Mouse (Mus musculus) heart, postnatal 0 days (tissue): ENCODE measurements around the gene Itk. TPM values are rescaled to one million over a fixed set of nuclear protein-coding genes. Genes with fewer than 3 reads are reported as not detected.

Experiments
- ATAC-seq: fragments of 200-750 bp; cut with Nextera tagmentation; 2 replicates; pipeline ENCODE4 v1.8.0; 2017; ENCODE audit warnings: low read depth, moderate number of reproducible peaks, moderate library complexity; ENCODE audit not compliant: insufficient read depth
- DNase-seq: peaks from one replicate; pipeline ENCODE4 v3.0.0-alpha.2; 2016; ENCODE audit warnings: low spot score
- H3K27ac ChIP-seq: fragments of 300-500 bp; sonication (generic); 2 replicates; pipeline ENCODE4 v1.5.1; 2014; ENCODE audit warnings: low read depth, mild to moderate bottlenecking
- H3K27me3 ChIP-seq: fragments of 300-500 bp; sonication (generic); 2 replicates; pipeline ENCODE4 v1.6.1; 2014; ENCODE audit warnings: low read length, mixed read lengths; ENCODE audit not compliant: control insufficient read depth, insufficient read depth
- H3K36me3 ChIP-seq: fragments of 300-500 bp; sonication (generic); replicated peaks from 2 replicates; pipeline ENCODE4 v1.6.1; 2014; ENCODE audit warnings: low read length, mixed read lengths; ENCODE audit not compliant: control insufficient read depth, insufficient read depth
- H3K4me1 ChIP-seq: fragments of 300-500 bp; sonication (generic); 2 replicates; pipeline ENCODE4 v1.6.1; 2014; ENCODE audit warnings: antibody characterized with exemption; ENCODE audit not compliant: control insufficient read depth, insufficient read depth
- H3K4me2 ChIP-seq: fragments of 300-500 bp; sonication (generic); 2 replicates; pipeline ENCODE4 v1.6.1; 2014; ENCODE audit warnings: low read depth, mild to moderate bottlenecking, low read length, moderate library complexity
- H3K4me3 ChIP-seq: fragments of 300-500 bp; sonication (generic); 2 replicates; pipeline ENCODE4 v1.5.1; 2014; ENCODE audit warnings: low read depth, low read length
- H3K9ac ChIP-seq: fragments of 300-500 bp; sonication (generic); replicated peaks from 2 replicates; pipeline ENCODE4 v1.6.1; 2014; ENCODE audit warnings: low read depth, low read length, mixed read lengths
- H3K9me3 ChIP-seq: fragments of 300-500 bp; sonication (generic); replicated peaks from 2 replicates; pipeline ENCODE4 v1.6.1; 2016; ENCODE audit warnings: low read length; ENCODE audit not compliant: control insufficient read depth
- CTCF ChIP-seq: IDR thresholded peaks from 2 replicates; pipeline ENCODE4 v1.5.1; 2016; ENCODE audit warnings: antibody characterized with exemption, control low read depth, low read depth
- EP300 ChIP-seq: IDR thresholded peaks from 2 replicates; pipeline ENCODE4 v1.6.1; 2016; ENCODE audit warnings: antibody characterized with exemption, low read depth
- WGBS: fragments of 180-500 bp; shearing (Covaris S2); extraction: QIAGEN DNeasy Blood & Tissue Kit; methylation state at CpG from one replicate; pipeline ENCODE4 v1.1.7; 2014; 5-methylcytosine and 5-hydroxymethylcytosine counted together
- polyA plus RNA-seq: library from polyadenylated mRNA; unstranded; fragments of >200 nt; fragmentation: Nextera tagmentation; extraction: Ambion mirVana; gene quantifications from 2 replicates; pipeline ENCODE4 v1.2.1, GENCODE M21; 2015
- total RNA-seq: library from RNA; depleted of rRNA; stranded (reverse); fragments of >200 nt; gene quantifications from 2 replicates; pipeline ENCODE4 v1.2.3, GENCODE M21; 2014; ENCODE audit warnings: low replicate concordance

Gene Itk
- total and polyA plus RNA-seq, 2 experiments from 2014 or later: not detected

DNA sequence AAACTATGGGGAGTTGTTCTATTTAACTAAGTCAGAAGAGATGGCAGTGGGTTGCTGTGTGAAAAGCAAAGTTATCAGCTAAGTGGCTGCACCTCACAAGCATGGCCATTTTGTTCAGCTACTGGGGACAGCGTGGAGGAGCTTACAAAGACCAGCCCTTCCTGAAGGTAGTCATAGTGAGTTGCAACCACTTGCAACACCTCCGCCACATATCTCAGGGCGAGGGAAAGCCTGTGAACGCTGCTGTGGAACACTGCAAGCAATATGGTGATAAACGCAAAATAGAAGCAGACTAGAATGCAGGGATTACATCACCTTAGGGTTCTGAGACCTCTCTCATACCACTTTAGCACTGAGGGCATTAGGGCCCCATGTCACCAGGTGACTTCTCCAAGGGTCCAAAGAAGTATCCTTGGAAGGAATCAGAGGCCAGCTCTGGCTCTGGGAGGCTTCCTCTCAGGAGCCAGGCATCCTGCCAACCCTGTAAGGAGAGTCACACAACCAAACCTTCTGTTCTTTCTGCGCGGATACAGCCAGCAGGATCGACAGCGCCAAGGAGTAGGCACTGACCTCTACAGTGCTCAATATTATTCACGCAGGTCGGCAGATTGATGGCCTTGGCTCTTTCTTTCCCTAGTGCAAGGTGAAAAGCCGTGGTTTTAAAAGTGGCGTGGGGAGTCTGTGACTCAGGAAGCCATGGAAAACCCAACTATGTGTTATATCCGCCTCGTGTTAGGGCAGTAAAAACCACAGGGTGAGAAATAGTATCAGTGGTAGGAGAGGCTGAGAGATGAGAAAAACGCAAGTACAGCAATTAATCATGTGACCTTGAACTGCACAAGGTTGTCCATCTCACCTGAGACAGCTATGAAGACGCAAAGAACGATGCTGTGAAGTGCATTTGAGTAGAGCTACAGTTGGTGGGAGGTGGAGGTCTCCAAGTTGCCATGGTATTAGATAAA is 27.0 kb downstream of the Itk start:
- Histone ChIP-seq H3K9ac (no peak overlapping the region), H3K27ac (no peak overlapping the region), H3K4me1 (no peaks in the 10 kb centered on the region), H3K4me2 (no peak overlapping the region), H3K36me3 (no peaks in the 10 kb centered on the region), H3K9me3 (no peaks in the 10 kb centered on the region), H3K4me3 (no peak overlapping the region), H3K27me3 (no peaks in the 10 kb centered on the region)
- ATAC-seq (no peak), DNase-seq (no peak)
- WGBS: 80% methylated on average over 18 of the region's 18 CpGs
- no peak for TF ChIP-seq EP300
- no peak for TF ChIP-seq CTCF

DNA sequence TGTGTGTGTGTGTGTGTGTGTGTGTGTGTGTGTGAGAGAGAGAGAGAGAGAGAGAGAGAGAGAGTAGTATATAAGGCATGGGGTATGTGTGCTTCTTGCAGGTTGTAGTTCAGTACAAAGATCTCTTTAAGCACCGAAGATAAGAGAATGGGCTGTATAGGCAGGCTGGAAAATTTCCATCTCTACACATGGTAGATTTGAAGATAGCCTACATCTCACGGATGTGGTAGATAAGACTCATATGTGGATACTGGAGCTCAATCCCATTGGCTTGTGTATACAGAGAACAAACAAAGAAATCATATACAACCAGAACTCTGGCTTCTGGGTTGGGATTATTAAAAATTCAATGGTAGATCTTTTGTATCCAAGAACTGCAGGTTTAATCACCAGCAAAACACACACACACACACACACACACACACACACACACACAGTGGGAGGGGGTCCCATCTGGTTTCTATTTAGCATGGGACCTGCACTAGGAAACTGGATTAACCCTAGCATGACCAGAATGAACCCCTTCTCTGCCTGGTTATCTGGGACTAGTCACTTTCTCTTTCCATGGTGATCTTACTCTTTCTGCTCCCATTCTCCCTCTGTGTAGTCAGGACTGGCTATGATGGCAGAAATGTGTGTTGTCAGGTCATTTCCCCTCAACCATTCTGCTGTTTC is 28.2 kb downstream of the Itk start:
- H3K27ac ChIP-seq: no peak overlapping the region
- no peak overlapping the region for H3K4me2 ChIP-seq
- no peak for ATAC-seq
- TF ChIP-seq CTCF (no peak), EP300 (no peak)
- no peak overlapping the region for H3K9ac ChIP-seq
- DNase-seq: no peak
- no peaks in the 10 kb centered on the region for H3K9me3 ChIP-seq
- H3K4me3 ChIP-seq: no peak overlapping the region
- H3K27me3 ChIP-seq: no peaks in the 10 kb centered on the region
- no peaks in the 10 kb centered on the region for H3K4me1 ChIP-seq
- no peaks in the 10 kb centered on the region for H3K36me3 ChIP-seq
- WGBS: 63% methylated on average over 2 of the region's 2 CpGs

DNA sequence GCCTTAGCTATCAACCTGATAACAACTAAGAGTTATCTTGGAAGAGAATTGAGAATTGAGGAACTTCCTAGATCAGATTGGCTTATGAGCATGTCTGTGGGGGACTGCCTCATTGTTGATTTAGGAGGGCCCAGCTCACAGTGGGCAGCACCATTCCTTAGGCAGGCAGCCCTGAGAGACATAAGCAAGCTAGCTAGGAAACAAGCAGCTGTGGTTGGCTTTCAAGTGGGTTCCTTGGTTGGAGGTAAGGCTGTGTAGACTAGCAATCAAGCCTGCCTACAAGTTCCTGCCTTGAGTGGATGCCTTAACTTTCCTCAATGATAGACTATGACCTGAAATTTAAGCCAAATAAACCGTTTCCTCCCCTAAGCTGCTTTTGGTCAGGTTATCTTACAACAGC is 30.9 kb downstream of the Itk start:
- WGBS: 52% methylated on average over 1 of the region's 1 CpGs
- Histone ChIP-seq H3K9me3 (no peaks in the 10 kb centered on the region), H3K9ac (no peak overlapping the region), H3K4me1 (no peaks in the 10 kb centered on the region), H3K4me2 (no peak overlapping the region), H3K36me3 (no peaks in the 10 kb centered on the region), H3K27ac (no peak overlapping the region), H3K27me3 (no peaks in the 10 kb centered on the region), H3K4me3 (no peak overlapping the region)
- ATAC-seq (no peak), DNase-seq (no peak)
- TF ChIP-seq EP300: no peak
- no peak for TF ChIP-seq CTCF

DNA sequence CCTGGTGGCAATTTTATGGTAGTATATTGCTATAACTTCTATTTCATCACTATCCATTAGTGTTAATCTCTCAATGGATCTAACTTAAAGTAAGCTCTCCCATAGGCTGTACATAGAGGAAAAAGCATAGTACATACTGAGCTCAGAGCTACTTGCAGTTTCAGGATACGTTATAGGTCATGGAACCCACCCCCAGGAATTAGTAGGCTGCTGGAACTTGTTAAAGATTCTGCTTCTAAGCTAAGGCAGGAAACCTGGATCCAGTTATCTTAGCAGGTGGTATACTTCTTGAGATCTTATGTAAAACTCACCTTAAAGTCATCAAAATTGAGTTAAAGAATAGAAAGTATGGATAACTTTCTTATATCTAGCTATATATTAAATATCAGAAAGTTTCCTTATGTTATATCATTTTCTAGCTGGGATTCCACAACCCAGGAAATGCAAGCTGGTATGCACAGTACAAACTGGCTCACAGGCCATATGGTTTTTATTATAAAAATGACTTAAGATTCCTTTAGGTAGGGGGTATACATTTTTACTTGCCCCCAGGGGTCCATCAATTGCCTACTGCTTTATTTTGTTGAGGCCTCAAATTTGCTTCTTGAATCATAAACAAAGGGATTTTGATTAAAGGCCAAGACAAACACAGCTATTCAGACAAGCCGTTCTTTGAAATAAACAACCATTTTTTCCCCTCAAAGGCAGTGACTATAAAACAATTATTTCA is 39.5 kb downstream of the Itk start:
- Histone ChIP-seq H3K9me3 (no peaks in the 10 kb centered on the region), H3K27ac (no peak overlapping the region), H3K27me3 (no peaks in the 10 kb centered on the region), H3K4me2 (no peak overlapping the region), H3K4me3 (no peak overlapping the region), H3K4me1 (no peaks in the 10 kb centered on the region), H3K9ac (no peak overlapping the region), H3K36me3 (no peaks in the 10 kb centered on the region)
- WGBS: 68% methylated on average over 2 of the region's 2 CpGs
- DNase-seq: no peak
- ATAC-seq: no peak
- TF ChIP-seq CTCF (no peak), EP300 (no peak)

DNA sequence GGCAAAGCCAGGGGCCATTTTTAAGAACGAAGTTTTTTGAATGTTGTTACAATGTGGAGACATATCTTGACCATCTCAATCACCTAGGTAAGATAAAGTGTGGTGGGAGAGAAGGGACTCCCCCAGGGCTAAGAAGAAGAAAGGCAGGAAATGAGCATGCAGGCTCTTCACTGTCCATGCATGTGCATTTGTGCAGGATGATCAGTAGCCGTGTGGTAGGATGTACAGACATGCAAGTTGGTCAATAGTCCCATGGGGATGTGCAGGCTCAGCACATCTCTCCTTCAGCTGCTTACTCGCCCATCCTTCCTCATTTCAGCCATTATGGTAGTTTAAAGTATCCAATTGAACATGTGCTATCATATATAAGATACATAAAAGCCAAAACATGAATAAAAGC is 40.9 kb downstream of the Itk start:
- no peak overlapping the region for H3K4me2 ChIP-seq
- 79% methylated on average over 3 of the region's 3 CpGs for WGBS
- DNase-seq: no peak
- no peaks in the 10 kb centered on the region for H3K4me1 ChIP-seq
- TF ChIP-seq EP300: no peak
- no peak for TF ChIP-seq CTCF
- no peaks in the 10 kb centered on the region for H3K27me3 ChIP-seq
- no peak overlapping the region for H3K27ac ChIP-seq
- H3K36me3 ChIP-seq: no peaks in the 10 kb centered on the region
- ATAC-seq: no peak
- no peak overlapping the region for H3K4me3 ChIP-seq
- H3K9ac ChIP-seq: no peak overlapping the region
- H3K9me3 ChIP-seq: no peaks in the 10 kb centered on the region
